Mouse (Mus musculus): ENCODE measurements around the gene Tmem56.

DNA sequence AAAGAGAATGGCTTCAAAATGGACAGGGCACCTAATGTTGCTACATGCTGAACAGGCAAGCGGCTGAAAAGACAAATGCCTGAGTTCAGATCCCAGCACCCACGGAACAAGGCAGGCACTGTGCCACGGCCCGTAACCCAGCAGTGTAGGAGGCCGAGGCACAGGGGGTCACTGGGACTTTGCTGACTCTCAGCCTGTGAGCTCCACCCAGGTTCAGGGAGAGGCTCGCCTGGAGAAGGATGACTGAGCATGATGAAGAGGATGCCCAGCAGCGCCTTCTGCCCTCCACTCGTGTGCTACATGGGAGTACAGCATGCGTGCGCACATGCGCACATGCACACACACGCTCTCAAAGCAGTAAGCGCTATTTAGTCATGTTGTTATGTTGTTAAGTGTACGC, 3.2 kb downstream of the Tmem56 start:
- TF ChIP-seq CTCF (IDR thresholded peaks at IDR 0.05; ENCODE audit: low read depth, low read length): no peak
- no peak for TF ChIP-seq POLR2A (IDR thresholded peaks at IDR 0.05; ENCODE audit: extremely low read depth, insufficient read depth, low read length)
